Mouse (Mus musculus): ENCODE results near the gene Atxn2.

Gene Atxn2

DNA sequence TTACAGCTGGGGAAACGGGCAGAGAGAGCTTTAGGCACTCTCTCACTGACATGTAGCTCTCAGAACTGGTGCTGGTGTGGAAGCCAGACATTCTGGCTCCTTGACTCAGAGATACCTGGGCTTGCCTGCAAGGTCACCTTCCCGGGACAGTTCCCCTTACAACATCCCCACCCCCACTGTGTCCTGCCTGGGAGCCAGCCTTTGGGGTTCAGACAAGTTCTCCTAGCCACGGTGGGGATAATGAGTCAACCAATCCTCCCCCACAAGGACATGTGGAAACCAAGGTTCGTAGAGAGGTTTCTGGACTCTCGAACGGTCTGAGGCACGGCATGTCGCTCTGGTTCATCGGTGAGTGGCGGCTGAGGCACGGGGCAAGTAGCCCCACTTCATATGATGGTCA lies 145.6 kb downstream of the Atxn2 start:
- DNase-seq (ENCODE audit: low read depth): no peak

DNA sequence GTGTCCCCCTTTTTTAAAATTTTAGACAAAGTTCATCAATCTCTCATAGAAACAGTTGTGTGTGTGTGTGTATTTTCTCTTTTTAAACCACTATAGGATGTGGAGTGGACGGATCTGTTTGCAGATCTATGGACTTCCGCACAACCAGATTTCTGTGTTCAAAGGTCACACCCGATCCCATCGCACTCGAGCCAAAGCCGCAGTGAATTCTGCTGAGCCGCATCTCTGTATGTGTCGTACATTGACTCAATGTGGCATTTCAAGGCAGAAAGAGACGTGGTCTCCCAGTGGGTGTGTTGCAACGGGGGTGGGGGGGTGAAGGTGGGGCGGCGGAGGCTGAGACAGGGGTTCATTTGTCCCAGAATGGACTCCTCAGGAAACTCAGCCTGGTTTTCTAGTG lies 147.3 kb downstream of the Atxn2 start:
- no peak for DNase-seq (ENCODE audit: low read depth)

GRCm38 (mm10) chr5:121861964-121862363 lies 150.8 kb downstream of the Atxn2 start:
- DNase-seq (ENCODE audit: low read depth): no peak

GRCm38 (mm10) chr5:121864330-121864729 lies 153.2 kb downstream of the Atxn2 start:
- DNase-seq (ENCODE audit: low read depth): no peak
